Mouse (Mus musculus) bone marrow macrophage, adult 2 months (primary cell): ENCODE results near the gene Gm13212.

Experiments used
- CTCF ChIP-seq: IDR thresholded peaks from 2 replicates; pipeline ENCODE4 v1.5.1; 2012; ENCODE audit warnings: low read depth, mild to moderate bottlenecking, low read length, moderate library complexity
- POLR2A ChIP-seq: IDR thresholded peaks from 2 replicates; pipeline ENCODE4 v1.6.1; 2012; ENCODE audit warnings: mild to moderate bottlenecking, low read depth, low read length, borderline replicate concordance

DNA sequence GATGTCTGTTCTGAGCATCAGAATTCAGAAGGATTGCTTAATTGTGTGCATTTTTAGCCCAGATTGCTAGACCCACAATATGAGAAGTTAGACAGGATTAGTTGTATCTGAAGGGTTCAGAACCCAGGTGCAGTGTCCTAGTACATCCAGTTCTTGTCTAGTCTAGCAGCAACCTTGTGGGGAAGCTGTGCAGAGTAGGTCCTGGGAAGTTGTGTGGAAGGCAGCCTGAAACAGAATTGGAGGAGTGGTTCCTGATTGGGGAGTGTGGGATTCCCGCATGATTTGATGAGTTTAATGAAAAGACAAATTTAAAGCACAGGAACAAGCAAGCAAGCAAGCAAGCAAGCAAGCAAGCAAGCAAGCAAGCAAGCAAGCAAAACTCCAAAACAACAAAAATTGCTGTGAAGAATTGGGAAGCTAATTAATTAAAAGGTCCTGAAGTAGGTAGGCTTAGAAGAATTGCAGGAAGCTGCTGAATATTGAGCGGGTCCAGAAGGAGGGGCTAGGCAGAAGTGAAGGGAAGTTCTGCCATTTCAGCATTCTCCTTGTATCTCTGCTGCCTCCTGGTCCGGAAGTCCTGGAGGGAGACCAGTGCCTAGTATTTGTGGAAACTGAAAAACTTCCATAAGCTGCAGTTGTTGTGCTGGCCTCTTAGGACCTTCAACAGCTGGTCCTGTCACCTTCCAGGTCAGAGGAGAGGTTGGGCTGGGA, 20.7 kb upstream of the Gm13212 start:
- no peak for TF ChIP-seq POLR2A
- TF ChIP-seq CTCF = no peak
